Mouse (Mus musculus): ENCODE data around the gene St8sia6. TPM values are rescaled to one million over a fixed set of nuclear protein-coding genes. Genes with fewer than 3 reads are reported as not detected.

The St8sia6 gene
- polyA plus RNA-seq, 1 experiment from 2014 or later, result 1.00 TPM

GRCm38 (mm10) chr2:13603093-13603492, 190.8 kb downstream of the St8sia6 start:
- H3K9me3 ChIP-seq (replicated peaks), result no peaks in the 10 kb centered on the region
- ATAC-seq (replicated peaks; ENCODE audit: insufficient number of reproducible peaks, insufficient read depth, low FRiP score, low read depth), result no peak
- H3K4me3 ChIP-seq, result no peak overlapping the region
- no peaks in the 10 kb centered on the region for H3K27me3 ChIP-seq
- H3K36me3 ChIP-seq, result no peaks in the 10 kb centered on the region
- H3K9ac ChIP-seq, result no peak overlapping the region
- H3K4me2 ChIP-seq, result no peak overlapping the region
- H3K27ac ChIP-seq, result no peak overlapping the region
- H3K4me1 ChIP-seq (replicated peaks), result no peaks in the 10 kb centered on the region

Other genes with a start within 250 kb of the St8sia6 start
- gene Trdmt1, start 249.4 kb downstream of the St8sia6 start, polyA plus RNA-seq (2015; fragmentation: Nextera tagmentation; extraction: Ambion mirVana), result 7.6 and 8.1 TPM in 2 replicates
- 867 and 926 TPM in 2 replicates for gene Vim, start 220.1 kb downstream of the St8sia6 start, polyA plus RNA-seq (2015; fragmentation: Nextera tagmentation; extraction: Ambion mirVana)

Measured in heart, embryonic 15.5 days (tissue).